Mouse (Mus musculus): ENCODE measurements around the gene Tcta. TPM values are rescaled to one million over a fixed set of nuclear protein-coding genes. Genes with fewer than 3 reads are reported as not detected.
A peak's percentile ranks its signal among the peaks of the same experiment; 100 is the strongest.
"Not testable (repeated sequence)": the region's sequence is repeated elsewhere in the genome, so short reads cannot be mapped to it uniquely, and the experiment has no call there.

Tcta gene
- polyA plus RNA-seq, 1 experiment from 2014 or later: 28.5 TPM

DNA sequence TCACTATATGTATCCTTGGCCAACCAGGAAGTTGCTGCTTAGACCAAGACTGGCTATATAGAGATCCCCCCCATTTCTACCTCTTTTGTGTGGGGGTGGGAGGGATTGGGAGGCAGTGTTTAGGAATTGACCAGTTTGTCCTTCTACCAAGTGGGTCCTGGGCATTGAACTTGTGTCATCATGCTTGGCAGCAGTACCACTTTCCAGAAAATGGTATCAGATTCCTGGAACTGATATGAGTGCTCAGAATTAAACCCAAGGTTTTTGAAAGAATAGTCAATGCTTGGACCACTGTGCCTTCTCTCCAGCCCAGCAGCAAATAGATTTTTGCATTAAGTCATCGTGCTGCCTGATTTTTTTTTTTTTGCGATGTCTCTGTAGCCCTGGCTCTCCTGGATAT is 19.9 kb upstream of the Tcta start:
- no peaks in the 10 kb centered on the region for H3K4me1 ChIP-seq (ENCODE audit: control insufficient read depth, insufficient read depth, low read length)
- peaks cover 16% of the 10 kb centered on the region for H3K36me3 ChIP-seq (ENCODE audit: control insufficient read depth, insufficient read depth, low read length)
- no peak overlapping the region for H3K4me2 ChIP-seq
- no peak overlapping the region for H3K27ac ChIP-seq (ENCODE audit: low read depth, low read length)
- no peak overlapping the region for H3K4me3 ChIP-seq (ENCODE audit: low read depth, low read length)
- no peak for ATAC-seq (replicated peaks; ENCODE audit: insufficient number of reproducible peaks, low FRiP score, low TSS enrichment)
- no peak overlapping the region for H3K9ac ChIP-seq (ENCODE audit: low read depth, low read length)
- WGBS (ENCODE audit: insufficient replicate concordance): 96% methylated on average over 2 of the region's 2 CpGs
- no peaks in the 10 kb centered on the region for H3K9me3 ChIP-seq (replicated peaks; ENCODE audit: control insufficient read depth, low read length)
- no peaks in the 10 kb centered on the region for H3K27me3 ChIP-seq (ENCODE audit: control insufficient read depth, insufficient read depth, low read length)

GRCm38 (mm10) chr9:108324784-108325183 is 18.8 kb upstream of the Tcta start:
- Histone ChIP-seq H3K9ac (ENCODE audit: low read depth, low read length) (no peak overlapping the region), H3K27me3 (ENCODE audit: control insufficient read depth, insufficient read depth, low read length) (no peaks in the 10 kb centered on the region), H3K4me3 (ENCODE audit: low read depth, low read length) (no peak overlapping the region), H3K4me1 (ENCODE audit: control insufficient read depth, insufficient read depth, low read length) (no peaks in the 10 kb centered on the region), H3K4me2 (no peak overlapping the region), H3K36me3 (ENCODE audit: control insufficient read depth, insufficient read depth, low read length) (peaks cover 10% of the 10 kb centered on the region), H3K9me3 (replicated peaks; ENCODE audit: control insufficient read depth, low read length) (no peaks in the 10 kb centered on the region), H3K27ac (ENCODE audit: low read depth, low read length) (no peak overlapping the region)
- ATAC-seq (replicated peaks; ENCODE audit: insufficient number of reproducible peaks, low FRiP score, low TSS enrichment): no peak
- 86% methylated on average over 1 of the region's 1 CpGs for WGBS (ENCODE audit: insufficient replicate concordance)

GRCm38 (mm10) chr9:108322054-108322453 is 16.1 kb upstream of the Tcta start:
- not testable (repeated sequence) for H3K36me3 ChIP-seq (ENCODE audit: control insufficient read depth, insufficient read depth, low read length); H3K4me2 ChIP-seq; H3K27ac ChIP-seq (ENCODE audit: low read depth, low read length); H3K9ac ChIP-seq (ENCODE audit: low read depth, low read length); ATAC-seq (replicated peaks; ENCODE audit: insufficient number of reproducible peaks, low FRiP score, low TSS enrichment); H3K4me3 ChIP-seq (ENCODE audit: low read depth, low read length); H3K4me1 ChIP-seq (ENCODE audit: control insufficient read depth, insufficient read depth, low read length); H3K27me3 ChIP-seq (ENCODE audit: control insufficient read depth, insufficient read depth, low read length); H3K9me3 ChIP-seq (replicated peaks; ENCODE audit: control insufficient read depth, low read length)
- WGBS (ENCODE audit: insufficient replicate concordance): 96% methylated on average over 7 of the region's 7 CpGs

DNA sequence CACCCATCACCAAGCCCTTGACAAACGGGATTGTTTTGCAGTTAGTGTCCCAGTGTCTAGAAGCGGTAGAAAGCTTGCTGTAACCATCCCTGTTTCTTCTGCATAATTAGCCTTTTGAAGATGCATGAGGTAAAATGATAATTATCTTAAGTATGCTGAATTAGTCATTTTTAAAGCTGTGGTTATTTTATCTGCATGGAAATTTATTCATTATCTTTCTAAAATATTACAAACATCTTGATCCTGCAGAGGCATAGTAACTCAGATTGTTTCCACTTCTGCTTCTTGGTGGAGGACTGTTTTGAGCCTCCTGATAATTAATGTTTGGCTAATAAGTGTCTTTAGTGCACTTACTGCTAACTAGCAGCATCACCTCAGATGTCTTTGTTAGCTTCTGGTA is 12.5 kb upstream of the Tcta start:
- Histone ChIP-seq H3K36me3 (ENCODE audit: control insufficient read depth, insufficient read depth, low read length) (no peaks in the 10 kb centered on the region), H3K9ac (ENCODE audit: low read depth, low read length) (no peak overlapping the region), H3K4me3 (ENCODE audit: low read depth, low read length) (no peak overlapping the region), H3K27me3 (ENCODE audit: control insufficient read depth, insufficient read depth, low read length) (no peaks in the 10 kb centered on the region), H3K4me1 (ENCODE audit: control insufficient read depth, insufficient read depth, low read length) (no peaks in the 10 kb centered on the region), H3K4me2 (no peak overlapping the region), H3K9me3 (replicated peaks; ENCODE audit: control insufficient read depth, low read length) (no peaks in the 10 kb centered on the region), H3K27ac (ENCODE audit: low read depth, low read length) (no peak overlapping the region)
- 81% methylated on average over 2 of the region's 2 CpGs for WGBS (ENCODE audit: insufficient replicate concordance)
- ATAC-seq (replicated peaks; ENCODE audit: insufficient number of reproducible peaks, low FRiP score, low TSS enrichment): no peak

GRCm38 (mm10) chr9:108317572-108317971 is 11.6 kb upstream of the Tcta start:
- H3K9me3 ChIP-seq (replicated peaks; ENCODE audit: control insufficient read depth, low read length): no peaks in the 10 kb centered on the region
- H3K36me3 ChIP-seq (ENCODE audit: control insufficient read depth, insufficient read depth, low read length): no peaks in the 10 kb centered on the region
- no peaks in the 10 kb centered on the region for H3K27me3 ChIP-seq (ENCODE audit: control insufficient read depth, insufficient read depth, low read length)
- no peak overlapping the region for H3K4me3 ChIP-seq (ENCODE audit: low read depth, low read length)
- WGBS (ENCODE audit: insufficient replicate concordance): 90% methylated on average over 3 of the region's 3 CpGs
- no peak overlapping the region for H3K9ac ChIP-seq (ENCODE audit: low read depth, low read length)
- no peak for ATAC-seq (replicated peaks; ENCODE audit: insufficient number of reproducible peaks, low FRiP score, low TSS enrichment)
- H3K4me1 ChIP-seq (ENCODE audit: control insufficient read depth, insufficient read depth, low read length): no peaks in the 10 kb centered on the region
- H3K27ac ChIP-seq (ENCODE audit: low read depth, low read length): no peak overlapping the region
- H3K4me2 ChIP-seq: no peak overlapping the region

GRCm38 (mm10) chr9:108308141-108308540 is 2.2 kb upstream of the Tcta start:
- no peak for ATAC-seq (replicated peaks; ENCODE audit: insufficient number of reproducible peaks, low FRiP score, low TSS enrichment)
- WGBS (ENCODE audit: insufficient replicate concordance): 30% methylated on average over 2 of the region's 2 CpGs
- no peak overlapping the region for H3K27ac ChIP-seq (ENCODE audit: low read depth, low read length)
- H3K9me3 ChIP-seq (replicated peaks; ENCODE audit: control insufficient read depth, low read length): no peaks in the 10 kb centered on the region
- peaks cover 28% of the 10 kb centered on the region for H3K4me1 ChIP-seq (ENCODE audit: control insufficient read depth, insufficient read depth, low read length)
- H3K27me3 ChIP-seq (ENCODE audit: control insufficient read depth, insufficient read depth, low read length): no peaks in the 10 kb centered on the region
- peak overlapping the region; percentile 83 for H3K4me3 ChIP-seq (ENCODE audit: low read depth, low read length)
- H3K4me2 ChIP-seq: peak overlapping the region; percentile 94
- peaks cover 1% of the 10 kb centered on the region; the same call in 1 of the 2 replicates for H3K36me3 ChIP-seq (ENCODE audit: control insufficient read depth, insufficient read depth, low read length)
- peak overlapping the region; percentile 68 for H3K9ac ChIP-seq (ENCODE audit: low read depth, low read length)

DNA sequence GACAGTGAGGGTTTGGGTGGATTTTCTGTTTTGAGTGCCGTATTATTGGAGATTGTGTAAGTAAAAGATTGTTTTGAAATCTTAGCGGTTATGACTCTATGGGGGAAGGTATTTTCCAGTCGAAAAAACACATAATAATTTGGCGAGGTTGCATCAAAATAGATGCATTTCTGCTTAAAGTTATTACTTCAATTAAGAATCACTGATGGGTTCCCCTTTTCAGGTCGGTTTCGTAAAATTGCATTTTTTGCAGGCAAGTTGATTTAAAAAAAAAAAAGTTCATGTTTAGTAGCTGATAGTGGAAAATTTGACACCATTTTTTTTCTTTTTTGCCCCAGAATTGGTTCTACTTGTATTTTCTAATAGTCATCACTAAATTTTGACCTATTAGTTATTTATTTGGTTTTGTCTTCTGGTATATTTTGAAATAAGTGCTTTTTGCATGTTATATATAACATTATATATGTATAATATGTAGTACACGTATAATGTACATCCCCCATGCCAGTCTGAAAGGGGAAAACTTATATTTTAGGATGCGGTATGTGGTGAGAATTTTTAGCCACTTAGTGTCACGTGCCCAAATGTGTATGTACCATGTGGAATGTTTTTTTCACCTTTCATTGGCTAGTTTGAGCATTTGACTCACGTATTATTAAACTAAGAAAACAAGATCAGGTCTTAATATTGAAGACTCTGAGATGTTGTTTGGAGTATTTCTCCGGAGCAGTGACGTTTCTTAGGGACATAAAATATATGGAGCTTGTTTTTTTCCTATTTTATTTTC is 1.3 kb upstream of the Tcta start:
- Histone ChIP-seq H3K36me3 (ENCODE audit: control insufficient read depth, insufficient read depth, low read length) (peaks cover 5% of the 10 kb centered on the region; the same call in 1 of the 2 replicates), H3K9me3 (replicated peaks; ENCODE audit: control insufficient read depth, low read length) (no peaks in the 10 kb centered on the region), H3K27ac (ENCODE audit: low read depth, low read length) (peak overlapping the region; percentile 100), H3K9ac (ENCODE audit: low read depth, low read length) (peak overlapping the region; percentile 98), H3K27me3 (ENCODE audit: control insufficient read depth, insufficient read depth, low read length) (no peaks in the 10 kb centered on the region), H3K4me2 (peak overlapping the region; percentile 94), H3K4me1 (ENCODE audit: control insufficient read depth, insufficient read depth, low read length) (peaks cover 28% of the 10 kb centered on the region), H3K4me3 (ENCODE audit: low read depth, low read length) (peak overlapping the region; percentile 83)
- no peak for ATAC-seq (replicated peaks; ENCODE audit: insufficient number of reproducible peaks, low FRiP score, low TSS enrichment)
- 16% methylated on average over 12 of the region's 12 CpGs for WGBS (ENCODE audit: insufficient replicate concordance)

GRCm38 (mm10) chr9:108306571-108306980 is 616 bp upstream of the Tcta start:
- H3K27me3 ChIP-seq (ENCODE audit: control insufficient read depth, insufficient read depth, low read length): no peaks in the 10 kb centered on the region
- under 1% methylated on average over 49 of the region's 51 CpGs for WGBS (ENCODE audit: insufficient replicate concordance)

GRCm38 (mm10) chr9:108305170-108305569 is 790 bp downstream of the Tcta start:
- H3K4me3 ChIP-seq (ENCODE audit: low read depth, low read length): peak overlapping the region; percentile 83
- no peak for ATAC-seq (replicated peaks; ENCODE audit: insufficient number of reproducible peaks, low FRiP score, low TSS enrichment)
- peak overlapping the region; percentile 100 for H3K27ac ChIP-seq (ENCODE audit: low read depth, low read length)
- peaks cover 5% of the 10 kb centered on the region; the same call in 1 of the 2 replicates for H3K36me3 ChIP-seq (ENCODE audit: control insufficient read depth, insufficient read depth, low read length)
- no peaks in the 10 kb centered on the region for H3K9me3 ChIP-seq (replicated peaks; ENCODE audit: control insufficient read depth, low read length)
- no peaks in the 10 kb centered on the region for H3K27me3 ChIP-seq (ENCODE audit: control insufficient read depth, insufficient read depth, low read length)
- peak overlapping the region; percentile 93 for H3K9ac ChIP-seq (ENCODE audit: low read depth, low read length)
- peak overlapping the region; percentile 94 for H3K4me2 ChIP-seq
- H3K4me1 ChIP-seq (ENCODE audit: control insufficient read depth, insufficient read depth, low read length): peaks cover 19% of the 10 kb centered on the region
- 0% methylated on average over 1 of the region's 1 CpGs for WGBS (ENCODE audit: insufficient replicate concordance)

More at GRCm38 (mm10) chr9:108306571-108306980, 616 bp upstream of the Tcta start:
- Histone ChIP-seq H3K9ac (ENCODE audit: low read depth, low read length) (peak overlapping the region; percentile 98), H3K9me3 (replicated peaks; ENCODE audit: control insufficient read depth, low read length) (no peaks in the 10 kb centered on the region), H3K36me3 (ENCODE audit: control insufficient read depth, insufficient read depth, low read length) (peaks cover 5% of the 10 kb centered on the region; the same call in 1 of the 2 replicates), H3K4me3 (ENCODE audit: low read depth, low read length) (peak overlapping the region; percentile 83), H3K4me2 (peak overlapping the region; percentile 94), H3K4me1 (ENCODE audit: control insufficient read depth, insufficient read depth, low read length) (peaks cover 28% of the 10 kb centered on the region), H3K27ac (ENCODE audit: low read depth, low read length) (peak overlapping the region; percentile 100)
- peak; percentile 86 for ATAC-seq (replicated peaks; ENCODE audit: insufficient number of reproducible peaks, low FRiP score, low TSS enrichment)

Data from heart, embryonic 11.5 days (tissue).